Mouse (Mus musculus) CD4-positive, CD25-positive, alpha-beta regulatory T cell, adult 4 months (primary cell): ENCODE data around the gene Btbd35f10. TPM values are rescaled to one million over a fixed set of nuclear protein-coding genes. Genes with fewer than 3 reads are reported as not detected.
"Not testable (repeated sequence)": the region's sequence is repeated elsewhere in the genome, so short reads cannot be mapped to it uniquely, and the experiment has no call there.

ENCODE experiments used
- ATAC-seq: one replicate; pipeline ENCODE4 v1.8.0; 2017
- polyA plus RNA-seq, 2 experiments: library from polyadenylated mRNA; unstranded; fragments of 100-300 nt; shearing (Covaris generic); gene quantifications; one replicate each; pipeline ENCODE4 v1.2.1; 2017

Gene Btbd35f10
- not detected for polyA plus RNA-seq

GRCm38 (mm10) chrX:3752785-3753184 is at the start of gene Btbd35f10:
Gene Btbd35f10 (minus strand): TSS chrX:3752885.
- not testable (repeated sequence) for ATAC-seq

Other genes with a start within 250 kb of the Btbd35f10 start
- gene Btbd35f18, start 52.7 kb downstream of the Btbd35f10 start, polyA plus RNA-seq: not detected
- gene Btbd35f16, start 204.1 kb upstream of the Btbd35f10 start, polyA plus RNA-seq: not detected